Mouse (Mus musculus) neural tube, embryonic 14.5 days (tissue): ENCODE measurements around the gene Gm47841. TPM values are rescaled to one million over a fixed set of nuclear protein-coding genes. Genes with fewer than 3 reads are reported as not detected.
A peak's percentile ranks its signal among the peaks of the same experiment; 100 is the strongest.

Experiments used
- ATAC-seq: fragments of 200-750 bp; cut with Nextera tagmentation; 2 replicates; pipeline ENCODE4 v1.8.0; 2017; ENCODE audit warnings: low read depth, mild to moderate bottlenecking, moderate TSS enrichment, moderate library complexity
- H3K27ac ChIP-seq: fragments of 300-500 bp; sonication (generic); 2 replicates; pipeline ENCODE4 v1.5.1; 2014; ENCODE audit warnings: low read depth, mild to moderate bottlenecking, control low read depth, low read length, moderate library complexity, mixed read lengths
- H3K27me3 ChIP-seq: fragments of 300-500 bp; sonication (generic); 2 replicates; pipeline ENCODE4 v1.6.1; 2014; ENCODE audit warnings: low read length; ENCODE audit not compliant: control insufficient read depth, insufficient read depth
- H3K36me3 ChIP-seq: fragments of 300-500 bp; sonication (generic); 2 replicates; pipeline ENCODE4 v1.6.1; 2014; ENCODE audit warnings: low read length, mixed read lengths; ENCODE audit not compliant: control insufficient read depth, insufficient read depth
- H3K4me1 ChIP-seq: fragments of 300-500 bp; sonication (generic); 2 replicates; pipeline ENCODE4 v1.6.1; 2014; ENCODE audit warnings: low read length; ENCODE audit not compliant: control insufficient read depth, insufficient read depth
- H3K4me2 ChIP-seq: fragments of 300-500 bp; sonication (generic); 2 replicates; pipeline ENCODE4 v1.6.1; 2014; ENCODE audit warnings: mild to moderate bottlenecking, low read depth, low read length, control low read depth
- H3K4me3 ChIP-seq: fragments of 300-500 bp; sonication (generic); 2 replicates; pipeline ENCODE4 v1.5.1; 2014; ENCODE audit warnings: low read depth, low read length, control low read depth, mixed read lengths
- H3K9ac ChIP-seq: fragments of 300-500 bp; sonication (generic); replicated peaks from 2 replicates; pipeline ENCODE4 v1.6.1; 2014; ENCODE audit warnings: low read depth, mild to moderate bottlenecking, control low read depth, low read length, mixed read lengths
- H3K9me3 ChIP-seq: fragments of 300-500 bp; sonication (generic); 2 replicates; pipeline ENCODE4 v1.6.1; 2016; ENCODE audit warnings: low read length; ENCODE audit not compliant: control insufficient read depth
- WGBS: fragments of 180-500 bp; shearing (Covaris S2); extraction: QIAGEN DNeasy Blood & Tissue Kit; methylation state at CpG from one replicate; pipeline ENCODE4 v1.1.7; 2014; 5-methylcytosine and 5-hydroxymethylcytosine counted together
- polyA plus RNA-seq: library from polyadenylated mRNA; unstranded; fragments of >200 nt; fragmentation: Nextera tagmentation; extraction: Ambion mirVana; gene quantifications from 2 replicates; pipeline ENCODE4 v1.2.1, GENCODE M21; 2014

Gene Gm47841
- polyA plus RNA-seq, 1 experiment from 2014 or later: not detected

DNA sequence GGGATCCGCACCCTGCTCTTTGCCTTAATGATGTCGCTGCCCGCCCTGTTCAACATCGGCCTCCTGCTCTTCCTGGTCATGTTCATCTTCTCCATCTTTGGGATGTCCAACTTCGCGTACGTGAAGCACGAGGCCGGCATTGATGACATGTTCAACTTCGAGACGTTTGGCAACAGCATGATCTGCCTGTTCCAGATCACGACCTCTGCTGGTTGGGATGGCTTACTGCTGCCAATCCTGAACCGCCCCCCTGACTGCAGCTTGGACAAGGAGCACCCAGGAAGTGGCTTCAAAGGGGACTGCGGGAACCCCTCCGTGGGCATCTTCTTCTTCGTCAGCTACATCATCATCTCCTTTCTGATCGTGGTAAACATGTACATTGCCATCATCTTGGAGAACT, 7.5 kb downstream of the Gm47841 start:
- H3K27me3 ChIP-seq: no peaks in the 10 kb centered on the region
- H3K4me3 ChIP-seq: no peak overlapping the region
- ATAC-seq: no peak
- WGBS: 50% methylated on average over 17 of the region's 17 CpGs
- peaks cover 12% of the 10 kb centered on the region; the same call in 1 of the 2 replicates for H3K36me3 ChIP-seq
- no peak overlapping the region for H3K9ac ChIP-seq
- H3K4me2 ChIP-seq: no peak overlapping the region
- H3K9me3 ChIP-seq: no peaks in the 10 kb centered on the region
- no peaks in the 10 kb centered on the region for H3K4me1 ChIP-seq
- no peak overlapping the region for H3K27ac ChIP-seq

DNA sequence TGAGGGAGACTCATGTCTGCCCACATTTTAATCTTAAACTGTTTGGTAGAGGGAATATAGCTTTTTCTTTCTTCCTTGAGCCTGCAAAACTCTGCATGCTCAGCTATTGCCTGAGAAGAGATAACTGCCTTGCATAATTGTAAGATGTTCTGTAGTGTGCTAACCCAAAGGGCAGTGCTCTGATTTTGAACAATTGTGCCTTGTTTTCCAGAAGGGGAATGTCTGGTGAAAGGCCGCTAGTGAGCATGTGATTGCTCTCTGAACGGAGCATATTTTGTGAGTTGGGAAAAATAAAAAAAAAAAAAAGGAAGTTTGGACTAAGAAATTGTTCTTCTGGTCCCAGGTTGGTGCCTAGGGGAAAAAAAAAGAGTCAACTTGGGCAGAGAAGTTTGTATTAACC, 18.2 kb downstream of the Gm47841 start:
- ATAC-seq: no peak

GRCm38 (mm10) chr15:101011352-101011751, 35.8 kb downstream of the Gm47841 start:
- Histone ChIP-seq H3K36me3 (peaks cover 12% of the 10 kb centered on the region; the same call in 1 of the 2 replicates), H3K4me3 (no peak overlapping the region), H3K9ac (no peak overlapping the region), H3K9me3 (no peaks in the 10 kb centered on the region), H3K4me2 (no peak overlapping the region), H3K27me3 (no peaks in the 10 kb centered on the region), H3K4me1 (no peaks in the 10 kb centered on the region), H3K27ac (no peak overlapping the region)
- WGBS: 87% methylated on average over 6 of the region's 6 CpGs
- ATAC-seq: no peak

More for the DNA sequence above, 18.2 kb downstream of the Gm47841 start:
- Histone ChIP-seq H3K4me3 (no peak overlapping the region), H3K27me3 (no peaks in the 10 kb centered on the region), H3K4me2 (no peak overlapping the region), H3K9ac (no peak overlapping the region), H3K36me3 (0 out of 2 replicates have a peak, but pooled peaks cover 8% of the 10 kb centered on the region), H3K27ac (no peak overlapping the region), H3K4me1 (no peaks in the 10 kb centered on the region), H3K9me3 (no peaks in the 10 kb centered on the region)
- 63% methylated on average over 2 of the region's 2 CpGs for WGBS

- H3K27ac ChIP-seq: no peak overlapping the region
- H3K9ac ChIP-seq: no peak overlapping the region
- H3K36me3 ChIP-seq: no peaks in the 10 kb centered on the region; the same call in 1 of the 2 replicates
- ATAC-seq: no peak
- H3K9me3 ChIP-seq: no peaks in the 10 kb centered on the region
- 86% methylated on average over 14 of the region's 14 CpGs for WGBS
- H3K27me3 ChIP-seq: no peaks in the 10 kb centered on the region
- H3K4me3 ChIP-seq: no peak overlapping the region
- H3K4me2 ChIP-seq: no peak overlapping the region
- H3K4me1 ChIP-seq: no peaks in the 10 kb centered on the region
Observed at GRCm38 (mm10) chr15:101008386-101009010, 38.7 kb downstream of the Gm47841 start.

DNA sequence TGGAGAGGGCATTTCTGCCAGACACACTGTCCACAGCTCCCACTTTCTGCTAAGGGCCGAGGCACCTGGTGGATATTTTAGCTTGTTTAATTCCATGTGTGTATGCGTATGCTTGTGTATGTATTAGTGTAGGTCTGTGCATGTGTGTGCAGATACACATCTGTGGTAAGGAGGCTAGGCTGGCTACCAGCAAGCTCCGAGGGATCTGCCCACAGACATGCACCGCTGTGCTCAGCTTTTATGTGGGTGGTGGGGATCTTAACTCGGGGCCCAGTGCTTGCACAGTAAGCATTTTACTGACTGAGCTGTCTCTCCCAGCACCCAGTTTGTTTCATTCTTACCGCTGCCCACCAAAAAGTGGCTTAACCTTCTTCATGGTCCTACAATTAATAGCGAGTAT, 40.0 kb downstream of the Gm47841 start:
- 81% methylated on average over 7 of the region's 7 CpGs for WGBS
- Histone ChIP-seq H3K27me3 (no peaks in the 10 kb centered on the region), H3K9ac (0 out of 2 replicates have a peak overlapping the region, but pooled peaks have one; percentile 16), H3K27ac (no peak overlapping the region), H3K4me1 (no peaks in the 10 kb centered on the region), H3K9me3 (no peaks in the 10 kb centered on the region), H3K4me3 (no peak overlapping the region), H3K4me2 (no peak overlapping the region), H3K36me3 (no peaks in the 10 kb centered on the region; the same call in 1 of the 2 replicates)
- no peak for ATAC-seq

- ATAC-seq: no peak
- Histone ChIP-seq H3K9ac (0 out of 2 replicates have a peak overlapping the region, but pooled peaks have one; percentile 16), H3K4me2 (peak overlapping the region; percentile 44), H3K4me1 (no peaks in the 10 kb centered on the region), H3K4me3 (peak overlapping the region; percentile 10; the same call in 1 of the 2 replicates), H3K27me3 (no peaks in the 10 kb centered on the region), H3K27ac (no peak overlapping the region), H3K9me3 (no peaks in the 10 kb centered on the region), H3K36me3 (no peaks in the 10 kb centered on the region; the same call in 1 of the 2 replicates)
- 12% methylated on average over 14 of the region's 15 CpGs for WGBS
Observed at GRCm38 (mm10) chr15:101006251-101007040, 40.8 kb downstream of the Gm47841 start.

DNA sequence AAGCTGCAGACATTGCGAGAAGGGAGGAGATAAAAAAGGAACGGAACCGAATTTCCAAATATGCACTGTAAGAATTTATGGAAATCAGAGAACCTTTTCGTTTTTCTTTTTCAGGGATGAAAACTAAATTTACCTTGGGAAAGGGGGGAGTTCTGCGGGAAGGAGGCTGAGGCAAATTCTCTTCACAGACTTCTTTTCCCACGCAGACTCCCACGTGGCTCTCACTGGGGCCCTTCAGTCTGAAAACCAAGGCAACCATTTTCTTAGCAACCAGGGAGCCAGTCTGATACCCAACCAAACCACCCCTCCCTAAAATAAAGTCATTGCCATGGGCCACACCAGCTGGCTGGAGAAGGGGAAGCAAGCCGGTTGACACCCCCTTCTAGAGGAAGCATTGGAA, 41.5 kb downstream of the Gm47841 start:
- no peak overlapping the region for H3K4me2 ChIP-seq
- no peaks in the 10 kb centered on the region for H3K4me1 ChIP-seq
- H3K4me3 ChIP-seq: no peak overlapping the region
- H3K36me3 ChIP-seq: no peaks in the 10 kb centered on the region; the same call in 1 of the 2 replicates
- no peaks in the 10 kb centered on the region for H3K27me3 ChIP-seq
- no peak overlapping the region for H3K27ac ChIP-seq
- 80% methylated on average over 8 of the region's 8 CpGs for WGBS
- ATAC-seq: no peak
- no peaks in the 10 kb centered on the region for H3K9me3 ChIP-seq
- H3K9ac ChIP-seq: no peak overlapping the region

DNA sequence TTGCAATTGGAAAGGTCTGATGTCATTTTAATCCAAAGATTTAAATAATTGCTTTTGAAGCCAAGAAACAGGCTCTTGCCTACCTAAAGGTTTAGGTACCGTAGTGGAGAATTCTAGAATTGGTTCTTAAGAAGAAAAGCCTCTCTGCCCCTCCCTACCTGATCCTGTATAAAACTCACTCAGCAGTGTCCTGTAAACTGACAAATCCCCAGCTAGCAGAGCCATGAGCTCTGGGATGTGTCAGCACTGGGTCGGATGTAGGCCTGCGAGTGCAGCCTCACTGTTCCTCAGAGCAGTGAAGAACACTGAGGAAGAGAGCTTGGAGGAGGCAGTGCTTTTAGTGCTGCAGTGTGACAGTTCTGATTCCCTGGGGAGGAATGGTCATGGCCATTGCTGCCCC, 42.7 kb downstream of the Gm47841 start:
- H3K4me2 ChIP-seq: no peak overlapping the region
- H3K36me3 ChIP-seq: no peaks in the 10 kb centered on the region
- H3K9me3 ChIP-seq: no peaks in the 10 kb centered on the region
- H3K9ac ChIP-seq: no peak overlapping the region
- H3K27me3 ChIP-seq: no peaks in the 10 kb centered on the region
- WGBS: 82% methylated on average over 3 of the region's 3 CpGs
- no peak overlapping the region for H3K27ac ChIP-seq
- H3K4me3 ChIP-seq: no peak overlapping the region
- no peaks in the 10 kb centered on the region for H3K4me1 ChIP-seq
- no peak for ATAC-seq

DNA sequence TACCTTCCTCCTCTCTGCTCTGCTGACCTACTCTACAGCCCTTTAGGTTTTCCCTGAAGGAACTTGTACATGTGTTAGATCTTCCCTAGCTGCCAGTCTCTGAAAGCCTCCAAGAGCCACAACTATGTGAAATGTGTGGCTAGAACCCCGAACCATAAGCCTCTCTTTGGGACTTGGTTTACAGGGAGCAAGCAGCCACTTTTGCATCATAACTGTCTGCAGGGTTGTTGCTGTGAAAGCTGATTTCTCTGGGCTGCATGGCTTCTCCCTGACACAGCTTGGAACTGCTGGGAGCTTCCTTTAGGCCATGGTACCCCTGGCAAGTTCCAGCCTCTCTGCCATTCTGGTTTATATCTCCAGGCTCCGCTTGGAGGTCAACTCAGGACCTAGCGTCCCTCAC, 44.7 kb downstream of the Gm47841 start:
- no peak for ATAC-seq
- no peak overlapping the region for H3K4me3 ChIP-seq
- H3K4me1 ChIP-seq: no peaks in the 10 kb centered on the region
- no peak overlapping the region for H3K4me2 ChIP-seq
- H3K36me3 ChIP-seq: no peaks in the 10 kb centered on the region
- H3K27me3 ChIP-seq: no peaks in the 10 kb centered on the region
- H3K27ac ChIP-seq: no peak overlapping the region
- WGBS: 94% methylated on average over 3 of the region's 3 CpGs
- H3K9me3 ChIP-seq: no peaks in the 10 kb centered on the region
- H3K9ac ChIP-seq: no peak overlapping the region
